Mouse (Mus musculus) spleen, adult 2 months (tissue): ENCODE measurements around the gene Dis3l2.

Experiments
- CTCF ChIP-seq: fragments of 200-500 bp; IDR thresholded peaks from 2 replicates; pipeline ENCODE4 v1.5.1; 2011; ENCODE audit warnings: mild to moderate bottlenecking, inconsistent platforms; ENCODE audit not compliant: insufficient read depth, insufficient read length, insufficient replicate concordance; ENCODE audit errors: extremely low read depth
- POLR2A ChIP-seq: fragments of 200-500 bp; IDR thresholded peaks from 2 replicates; pipeline ENCODE4 v1.6.1; 2011; ENCODE audit warnings: low read depth, low read length, inconsistent platforms

DNA sequence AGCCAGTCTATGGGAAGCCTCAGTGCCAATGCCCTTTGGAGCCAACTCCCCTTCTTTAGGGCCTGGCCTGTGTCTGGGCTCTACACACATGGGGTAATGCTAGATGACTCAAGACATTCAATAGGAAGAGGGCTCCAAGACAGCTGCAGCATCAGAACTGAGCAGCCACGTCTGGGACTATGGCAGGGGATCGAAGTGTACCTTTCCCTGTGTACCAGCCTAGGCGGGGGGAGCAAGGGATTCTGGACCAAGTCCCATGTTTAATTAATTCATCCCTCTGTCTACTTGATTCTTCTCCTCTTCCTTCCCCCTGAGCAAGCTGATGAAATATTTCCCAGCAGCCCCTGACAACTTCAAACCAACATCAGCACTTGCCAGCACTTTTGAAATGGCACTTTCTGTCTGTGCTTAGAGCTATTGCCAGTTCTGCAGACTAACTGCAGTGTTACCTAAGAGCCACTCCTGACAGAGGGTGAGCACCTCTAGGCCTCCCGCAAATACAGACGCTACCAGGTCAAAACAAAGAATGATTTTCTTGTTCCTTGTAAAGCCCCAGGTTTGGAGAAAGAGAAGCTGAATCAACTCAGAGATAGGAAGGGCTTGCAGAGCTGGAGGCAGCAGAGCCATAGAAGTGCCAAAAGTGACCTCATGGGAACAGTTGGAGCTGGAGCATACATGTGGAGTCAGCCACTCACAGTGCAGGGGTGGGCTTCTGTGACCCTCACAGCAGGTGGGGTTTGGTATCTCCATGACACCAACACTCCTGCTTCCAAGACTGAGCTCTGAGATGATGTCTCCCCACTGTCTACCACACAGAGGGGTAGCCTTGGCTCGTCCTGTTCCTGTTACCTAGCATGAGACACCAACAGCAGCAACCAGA, 319.9 kb downstream of the Dis3l2 start:
- TF ChIP-seq CTCF = no peak
- no peak for TF ChIP-seq POLR2A
